Mouse (Mus musculus): Measurements from ENCODE around the gene B230118H07Rik. TPM values are rescaled to one million over a fixed set of nuclear protein-coding genes. Genes with fewer than 3 reads are reported as not detected.

The B230118H07Rik gene
- 1 to 10 TPM; 4.3 to 7.9 TPM for total RNA-seq (2023)

DNA sequence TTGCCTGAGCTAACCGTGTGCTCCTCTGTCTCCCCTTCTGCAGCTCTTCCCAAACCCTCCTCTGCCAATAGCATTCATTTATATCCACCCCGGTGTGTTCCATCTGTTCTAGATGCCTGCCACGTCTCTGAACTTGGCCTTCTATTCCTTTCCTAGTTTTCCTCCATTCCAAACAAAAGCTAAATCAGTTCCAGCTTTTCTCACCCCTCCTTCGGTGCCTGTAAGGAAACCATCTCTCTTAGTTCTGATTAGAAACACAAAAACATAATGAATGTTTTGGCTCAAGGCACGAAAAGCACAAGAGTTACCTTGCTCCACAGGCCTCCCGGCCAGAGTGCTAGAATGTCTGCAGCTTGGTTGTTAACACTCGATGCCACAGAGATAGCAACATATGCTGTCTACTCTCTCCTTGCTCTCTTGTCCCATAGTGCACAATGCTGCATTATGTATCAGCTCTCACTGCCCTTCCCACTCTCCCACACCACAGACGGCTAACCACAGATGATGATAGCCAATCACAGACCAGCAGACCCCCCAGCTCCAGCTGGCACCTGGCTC lies at the start of gene B230118H07Rik, which contains the start of gene Rag1:
Gene B230118H07Rik (minus strand): TSS at position 419 of the 558 bp plus-strand sequence.
Gene Rag1 (minus strand): TSS at position 388 of the 558 bp plus-strand sequence.

GRCm38 (mm10) chr2:101678236-101679021 lies 29.1 kb upstream of the B230118H07Rik start, which contains the start of gene Traf6:
Gene Traf6 (plus strand): TSS chr2:101678429.

GRCm38 (mm10) chr2:101624526-101624925 lies 24.8 kb downstream of the B230118H07Rik start, which contains the start of gene Rag2:
Gene Rag2 (plus strand): TSS chr2:101624718.

Other genes with a start within 250 kb of the B230118H07Rik start
- gene Rag2, start 24.8 kb downstream of the B230118H07Rik start, total RNA-seq (2023): under 1 TPM in 1 of 2 experiments, not detected in 1; 0.24 TPM
- under 1 TPM; 0.29 to 0.46 TPM for gene Rag1, start within 50 bp of the B230118H07Rik start, total RNA-seq (2023)
- gene Traf6, start 28.9 kb upstream of the B230118H07Rik start, total RNA-seq (2023): 10 to 100 TPM; 15.3 to 19.5 TPM
- 10 to 100 TPM in 1 of 2 experiments, 1 to 10 TPM in 1; 8.9 to 18.9 TPM for gene Prr5l, start 233.5 kb upstream of the B230118H07Rik start, total RNA-seq (2023)
- gene Commd9, start 236.7 kb upstream of the B230118H07Rik start, total RNA-seq (2023): 10 to 100 TPM; 11.5 to 14.0 TPM